8 mouse cellular contexts compared by ENCODE assay signal in the genomic region with DNA sequence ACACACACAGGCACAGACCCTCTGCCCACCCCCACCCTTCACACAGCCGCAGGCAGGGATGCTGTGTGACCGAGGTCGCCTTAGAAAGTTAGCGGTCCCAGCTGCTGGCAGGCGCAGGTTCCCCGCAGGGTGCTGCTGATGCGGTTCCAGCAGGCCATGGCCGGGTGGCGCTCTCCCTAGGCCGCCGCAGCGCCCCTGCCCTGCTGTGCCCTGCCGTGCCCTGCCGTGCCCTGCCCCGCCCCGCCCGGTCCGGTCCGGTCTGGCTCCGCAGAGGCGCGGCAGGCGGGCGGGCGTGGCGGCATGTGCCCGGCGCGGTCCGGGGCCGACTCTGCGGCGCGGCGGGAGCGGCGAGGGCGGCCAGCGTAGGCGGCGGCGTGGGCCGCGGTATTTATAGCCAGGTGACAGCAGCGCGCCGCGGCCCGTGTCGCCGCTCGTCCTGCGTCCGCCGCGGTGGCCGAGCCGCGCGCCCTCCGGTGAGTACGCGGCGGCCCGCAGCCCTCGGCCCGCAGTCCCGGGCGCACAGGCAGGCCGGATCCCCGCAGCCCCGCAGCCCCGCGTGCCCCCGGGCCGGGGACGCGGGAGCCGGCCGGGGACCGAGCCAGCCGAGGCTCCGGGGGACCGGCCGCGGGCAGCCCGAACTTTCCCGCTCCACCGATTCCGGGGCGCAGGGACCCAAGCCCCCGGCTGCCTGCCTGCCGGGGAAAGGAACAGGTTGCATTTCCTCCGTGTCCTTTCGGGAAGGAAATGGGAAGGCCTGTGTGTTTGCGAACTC. TPM values are rescaled to one million over a fixed set of nuclear protein-coding genes. Genes with fewer than 3 reads are reported as not detected.
DNase-seq lines count a peak whose midpoint lies in the region; ATAC-seq and TF ChIP-seq lines count a peak whose summit lies in the region.

A gene (plus strand): TSS at position 403 of the 772 bp plus-strand sequence.

- peaks cover 20% of the 10 kb centered on the region for H3K27me3 ChIP-seq in CH12.LX (replicated peaks)
- H3K27me3 ChIP-seq in embryonic facial prominence, embryonic 15.5 days, result peaks cover 12% of the 10 kb centered on the region
- peaks cover 11% of the 10 kb centered on the region for H3K27me3 ChIP-seq in heart, embryonic 14.5 days (ENCODE audit: control insufficient read depth, insufficient read depth, low read length)
- no peaks in the 10 kb centered on the region for H3K27me3 ChIP-seq in kidney, postnatal 0 days (ENCODE audit: insufficient read depth, low read length)

- H3K36me3 ChIP-seq in CH12.LX (replicated peaks in 1 of 2; ENCODE audit: control insufficient read depth in 1 of 2, insufficient read depth in 1 of 2, low read length in 1 of 2), result no peaks in the 10 kb centered on the region
- no peaks in the 10 kb centered on the region for H3K36me3 ChIP-seq in embryonic facial prominence, embryonic 15.5 days
- no peaks in the 10 kb centered on the region for H3K36me3 ChIP-seq in heart, embryonic 14.5 days (ENCODE audit: control insufficient read depth, insufficient read depth, low read length)
- no peaks in the 10 kb centered on the region for H3K36me3 ChIP-seq in kidney, postnatal 0 days (ENCODE audit: insufficient read depth, low read length)

- dilution Hi-C loops in CH12.LX (cut with MboI; ENCODE audit: extremely low pct_ligation_motif_present, extremely low pct_unique_long_range_greater_than_20kb, low sequenced_read_pairs), result no loop called here

- no peak for TF ChIP-seq POLR2A in CH12.LX (IDR thresholded peaks at IDR 0.05; ENCODE audit: low read depth, low read length)

- TF ChIP-seq CTCF in CH12.LX (conservative IDR thresholded peaks at IDR 0.05 in 1 of 2, IDR thresholded peaks at IDR 0.05 in 1 of 2; ENCODE audit: low read depth in 2 of 2, low read length in 2 of 2), result no peak
- no peak for TF ChIP-seq CTCF in kidney, postnatal 0 days (IDR thresholded peaks at IDR 0.05; ENCODE audit: low read depth)

- H3K9me3 ChIP-seq in CH12.LX (replicated peaks; ENCODE audit: low read length), result no peaks in the 10 kb centered on the region
- no peaks in the 10 kb centered on the region for H3K9me3 ChIP-seq in embryonic facial prominence, embryonic 15.5 days (replicated peaks)
- no peaks in the 10 kb centered on the region for H3K9me3 ChIP-seq in heart, embryonic 14.5 days (ENCODE audit: control insufficient read depth, low read length)
- H3K9me3 ChIP-seq in kidney, postnatal 0 days (replicated peaks; ENCODE audit: low read length), result no peaks in the 10 kb centered on the region

- under 1% methylated on average over 84 of the region's 96 CpGs for WGBS in embryonic facial prominence, embryonic 15.5 days
- WGBS in heart, embryonic 14.5 days, result under 1% methylated on average over 62 of the region's 96 CpGs
- WGBS in kidney, postnatal 0 days, result under 1% methylated on average over 78 of the region's 96 CpGs

- H3K4me2 ChIP-seq in CH12.LX (ENCODE audit: insufficient read depth, low read depth, poor library complexity, severe bottlenecking), result peak within 1 kb of the TSS; percentile 48
- H3K4me2 ChIP-seq in embryonic facial prominence, embryonic 15.5 days (replicated peaks), result peak within 1 kb of the TSS; percentile 98
- H3K4me2 ChIP-seq in heart, embryonic 14.5 days (ENCODE audit: low read length), result peak within 1 kb of the TSS; percentile 97
- peak within 1 kb of the TSS; percentile 95 for H3K4me2 ChIP-seq in kidney, postnatal 0 days (ENCODE audit: low read length)

- DNase-seq in CH12.LX (ENCODE audit: extremely low read depth), result no peak
- DNase-seq in adrenal gland, postnatal 14 days, result peak; percentile 69
- DNase-seq in kidney, postnatal 0 days (ENCODE audit: low spot score), result peak; percentile 40
- DNase-seq in lung, postnatal 10 days, result peak; percentile 44
- peak; percentile 35 for DNase-seq in right cerebral cortex, postnatal 4 days
- DNase-seq in thymus, postnatal 25 days, result no peak

- H3K4me1 ChIP-seq in CH12.LX (ENCODE audit: control insufficient read depth in 1 of 2, insufficient read depth in 2 of 2), result no peaks in the 10 kb centered on the region
- H3K4me1 ChIP-seq in embryonic facial prominence, embryonic 15.5 days, result peaks cover 3% of the 10 kb centered on the region; the same call in 1 of the 2 replicates
- H3K4me1 ChIP-seq in heart, embryonic 14.5 days (ENCODE audit: control insufficient read depth in 2 of 2, insufficient read depth in 2 of 2, low read length in 2 of 2), result no peaks in the 10 kb centered on the region; a peak in 1 of 4 replicates
- no peaks in the 10 kb centered on the region for H3K4me1 ChIP-seq in kidney, postnatal 0 days (replicated peaks; ENCODE audit: insufficient read depth, low read length)

- H3K9ac ChIP-seq in CH12.LX (ENCODE audit: insufficient read depth, low read depth), result no peak within 1 kb of the TSS
- H3K9ac ChIP-seq in embryonic facial prominence, embryonic 15.5 days, result peak within 1 kb of the TSS; percentile 53
- peak within 1 kb of the TSS; percentile 80 for H3K9ac ChIP-seq in heart, embryonic 14.5 days (ENCODE audit: low read length)
- H3K9ac ChIP-seq in kidney, postnatal 0 days (ENCODE audit: low read depth, low read length), result peak within 1 kb of the TSS; percentile 73

- TF ChIP-seq RAD21 in CH12.LX (IDR thresholded peaks at IDR 0.05; ENCODE audit: low read depth, low read length), result no peak

- in situ Hi-C loops in CH12.LX (cut with MboI; ENCODE audit: low pct_ligation_motif_present, low pct_unique_long_range_greater_than_20kb, low sequenced_read_pairs), result no loop called here

- H3K27ac ChIP-seq in CH12.LX (ENCODE audit: insufficient read depth, low read depth), result no peak within 1 kb of the TSS
- no peak within 1 kb of the TSS for H3K27ac ChIP-seq in embryonic facial prominence, embryonic 15.5 days (replicated peaks)
- no peak within 1 kb of the TSS for H3K27ac ChIP-seq in heart, embryonic 14.5 days (replicated peaks in 1 of 2; ENCODE audit: control insufficient read depth in 1 of 2, insufficient read depth in 1 of 2, low read depth in 2 of 2, low read length in 2 of 2)
- H3K27ac ChIP-seq in kidney, postnatal 0 days, result peak within 1 kb of the TSS; percentile 63; the same call in 1 of the 2 replicates

- TF ChIP-seq EP300 in CH12.LX (IDR thresholded peaks at IDR 0.05; ENCODE audit: low read length), result no peak

- peak; percentile 77 for ATAC-seq in embryonic facial prominence, embryonic 15.5 days (ENCODE audit: insufficient number of reproducible peaks, low FRiP score, low TSS enrichment, low read depth)
- ATAC-seq in heart, embryonic 14.5 days (ENCODE audit: insufficient number of reproducible peaks, insufficient read depth, low FRiP score, low read depth), result peak; percentile 58; the same call in 1 of the 2 replicates
- peak; percentile 91 for ATAC-seq in kidney, postnatal 0 days (replicated peaks; ENCODE audit: low FRiP score, low read depth)

- peak within 1 kb of the TSS in 1 of 3 experiments; percentile 62 for H3K4me3 ChIP-seq in CH12.LX (replicated peaks in 1 of 3; ENCODE audit: low read depth in 2 of 3, low read length in 2 of 3, poor library complexity in 1 of 3)
- H3K4me3 ChIP-seq in embryonic facial prominence, embryonic 15.5 days (replicated peaks), result peak within 1 kb of the TSS; percentile 61
- peak within 1 kb of the TSS; percentile 62 for H3K4me3 ChIP-seq in heart, embryonic 14.5 days (ENCODE audit: control insufficient read depth in 1 of 2, insufficient read depth in 1 of 2, low read depth in 1 of 2, low read length in 2 of 2)
- peak within 1 kb of the TSS; percentile 57 for H3K4me3 ChIP-seq in kidney, postnatal 0 days (replicated peaks; ENCODE audit: low read depth, low read length)

- no peaks in the 10 kb centered on the region for H3K79me2 ChIP-seq in CH12.LX (replicated peaks; ENCODE audit: control insufficient read depth, extremely low read depth, insufficient read depth, poor library complexity, severe bottlenecking)

TF ChIP-seq in CH12.LX, 34 proteins besides CTCF, POLR2A, EP300 and RAD21:
- TF ChIP-seq RCOR1 (conservative IDR thresholded peaks at IDR 0.05; ENCODE audit: low read depth, low read length), result no peak
- TF ChIP-seq POLR2AphosphoS2 (IDR thresholded peaks at IDR 0.05; ENCODE audit: low read depth, low read length), result no peak
- TF ChIP-seq ZMIZ1 (IDR thresholded peaks at IDR 0.05; ENCODE audit: low read depth, low read length), result no peak
- TF ChIP-seq USF2 (conservative IDR thresholded peaks at IDR 0.05; ENCODE audit: low read depth, low read length), result no peak
- no peak for TF ChIP-seq ZC3H11A (IDR thresholded peaks at IDR 0.05; ENCODE audit: low read depth, low read length)
- TF ChIP-seq BHLHE40 (IDR thresholded peaks at IDR 0.05; ENCODE audit: low read depth, low read length), result no peak
- TF ChIP-seq ELF1 (IDR thresholded peaks at IDR 0.05; ENCODE audit: low read depth, low read length), result no peak

RNA-seq across cellular contexts. Expression of the gene that starts here (rescaled TPM):
- not detected in 2 replicates for total RNA-seq in CH12.LX (2012; rRNA removed)
- total RNA-seq in CH12.LX (2014; rRNA removed), result not detected in 2 replicates
- not detected in 2 replicates for polyA plus RNA-seq in CH12.LX (2012; ENCODE audit: insufficient read length, low read depth)
- 4.8 and 5.2 TPM in 2 replicates for total RNA-seq in adrenal gland, postnatal 14 days (2021)
- 8.0 and 9.1 TPM in 2 replicates for polyA plus RNA-seq in embryonic facial prominence, embryonic 15.5 days (2015; fragmentation: Nextera tagmentation; extraction: Ambion mirVana)
- 1.9 and 2.0 TPM in 2 replicates for polyA plus RNA-seq in heart, embryonic 14.5 days (2014; fragmentation: Nextera tagmentation; extraction: Ambion mirVana)
- polyA plus RNA-seq in kidney, postnatal 0 days (2015; fragmentation: Nextera tagmentation; extraction: Ambion mirVana), result 24.3 and 25.0 TPM in 2 replicates

Comparison
In these comparisons a context has a peak if more than half of its experiments do, and no peak if none do; other contexts are left out.
1. DNase-seq: peak in adrenal gland, postnatal 14 days (single experiment), kidney, postnatal 0 days (single experiment), lung, postnatal 10 days (single experiment) and right cerebral cortex, postnatal 4 days (single experiment); none in CH12.LX (single experiment) and thymus, postnatal 25 days (single experiment).
2. H3K4me2 ChIP-seq: peak in every context shown above with its lines; median percentile 98 in embryonic facial prominence, embryonic 15.5 days; 97 in heart, embryonic 14.5 days; 95 in kidney, postnatal 0 days; 48 in CH12.LX.
3. Peak in every context shown above with its lines, with median percentiles within 50 percentile points of each other: ATAC-seq.